Mouse (Mus musculus): ENCODE measurements at regions not wholly inside any gene's neighbourhood (a gene's known extent, or its start where the extent isn't known, plus 50 kb on each side); places are given as distances from the start of the nearest gene placed in this dataset.

GRCm38 (mm10) chr16:52601068-52601829 lies 147.4 kb upstream of the Alcam start:
- DNase-seq: no peak

GRCm38 (mm10) chr16:52598232-52598631 lies 144.4 kb upstream of the Alcam start:
- no peak for DNase-seq

GRCm38 (mm10) chr16:52597181-52597580 lies 143.3 kb upstream of the Alcam start:
- DNase-seq: no peak

- DNase-seq: no peak
Measured at GRCm38 (mm10) chr16:52588291-52588781, 134.5 kb upstream of the Alcam start.

GRCm38 (mm10) chr16:52569078-52569477 lies 115.2 kb upstream of the Alcam start:
- DNase-seq: peak; percentile 12 to 23

- no peak for DNase-seq
Measured at GRCm38 (mm10) chr16:52536278-52536677, 82.4 kb upstream of the Alcam start.

GRCm38 (mm10) chr16:52534601-52535000 lies 80.7 kb upstream of the Alcam start:
- DNase-seq: no peak

GRCm38 (mm10) chr16:52532475-52533083 lies 78.7 kb upstream of the Alcam start:
- DNase-seq: no peak

- no peak for DNase-seq
Measured at GRCm38 (mm10) chr16:52513546-52514409, 59.9 kb upstream of the Alcam start.

GRCm38 (mm10) chr16:52508633-52509379 lies 54.9 kb upstream of the Alcam start:
- DNase-seq: no peak

All from cerebellum, postnatal 25 days (tissue).